Mouse (Mus musculus) embryonic facial prominence, embryonic 10.5 days (tissue): ENCODE measurements around the gene Gdf7. TPM values are rescaled to one million over a fixed set of nuclear protein-coding genes. Genes with fewer than 3 reads are reported as not detected.

Experiments used
- DNase-seq: peaks from one replicate; pipeline ENCODE4 v3.0.0-alpha.2; 2017; ENCODE audit warnings: low spot score
- H3K27ac ChIP-seq: fragments of 300-500 bp; sonication (generic); replicated peaks from 2 replicates; pipeline ENCODE4 v1.5.1; 2016; ENCODE audit warnings: mild to moderate bottlenecking
- H3K27me3 ChIP-seq: fragments of 300-500 bp; sonication (generic); replicated peaks from 2 replicates; pipeline ENCODE4 v1.6.1; 2016; ENCODE audit warnings: low read depth, mild to moderate bottlenecking; ENCODE audit not compliant: poor library complexity, severe bottlenecking
- H3K36me3 ChIP-seq: fragments of 300-500 bp; sonication (generic); replicated peaks from 2 replicates; pipeline ENCODE4 v1.6.1; 2016; ENCODE audit warnings: mild to moderate bottlenecking, moderate library complexity
- H3K4me1 ChIP-seq: fragments of 300-500 bp; sonication (generic); 2 replicates; pipeline ENCODE4 v1.6.1; 2016
- H3K4me3 ChIP-seq: fragments of 300-500 bp; sonication (generic); 2 replicates; pipeline ENCODE4 v1.5.1; 2016; ENCODE audit warnings: mild to moderate bottlenecking, moderate library complexity
- H3K9me3 ChIP-seq: fragments of 300-500 bp; sonication (generic); 2 replicates; pipeline ENCODE4 v1.6.1; 2016; ENCODE audit warnings: mild to moderate bottlenecking
- WGBS: fragments of 180-500 bp; shearing (Covaris S2); methylation state at CpG from one replicate; pipeline ENCODE4 v1.1.7; 2016; 5-methylcytosine and 5-hydroxymethylcytosine counted together
- polyA plus RNA-seq: library from polyadenylated mRNA; unstranded; fragments of >200 nt; fragmentation: Nextera tagmentation; extraction: Ambion mirVana; gene quantifications from 2 replicates; pipeline ENCODE4 v1.2.1, GENCODE M21; 2016

Gene Gdf7
- polyA plus RNA-seq, 1 experiment from 2014 or later = 0.17 TPM

GRCm38 (mm10) chr12:8325245-8325942, 23.6 kb upstream of the Gdf7 start:
- no peak for DNase-seq
- 91% methylated on average over 13 of the region's 13 CpGs for WGBS
- peaks cover 52% of the 10 kb centered on the region for H3K36me3 ChIP-seq
- peaks cover 18% of the 10 kb centered on the region for H3K4me1 ChIP-seq
- no peaks in the 10 kb centered on the region for H3K9me3 ChIP-seq
- H3K27me3 ChIP-seq = no peaks in the 10 kb centered on the region
- no peak overlapping the region for H3K4me3 ChIP-seq
- no peak overlapping the region for H3K27ac ChIP-seq

- Histone ChIP-seq H3K4me1 (peaks cover 18% of the 10 kb centered on the region), H3K4me3 (no peak overlapping the region), H3K36me3 (peaks cover 51% of the 10 kb centered on the region), H3K9me3 (no peaks in the 10 kb centered on the region), H3K27ac (no peak overlapping the region), H3K27me3 (no peaks in the 10 kb centered on the region)
- WGBS = 91% methylated on average over 10 of the region's 10 CpGs
- DNase-seq = no peak
Observed at GRCm38 (mm10) chr12:8324086-8324485, 22.3 kb upstream of the Gdf7 start.

GRCm38 (mm10) chr12:8321506-8321905, 19.8 kb upstream of the Gdf7 start:
- Histone ChIP-seq H3K27ac (no peak overlapping the region), H3K9me3 (no peaks in the 10 kb centered on the region), H3K27me3 (no peaks in the 10 kb centered on the region), H3K4me3 (no peak overlapping the region), H3K36me3 (peaks cover 61% of the 10 kb centered on the region), H3K4me1 (peaks cover 8% of the 10 kb centered on the region)
- no peak for DNase-seq
- WGBS = 92% methylated on average over 10 of the region's 10 CpGs

- Histone ChIP-seq H3K36me3 (peaks cover 61% of the 10 kb centered on the region), H3K4me1 (peaks cover 11% of the 10 kb centered on the region)
- 49% methylated on average over 5 of the region's 5 CpGs for WGBS
Observed at GRCm38 (mm10) chr12:8320084-8320713, 18.4 kb upstream of the Gdf7 start.

GRCm38 (mm10) chr12:8316541-8316940, 14.8 kb upstream of the Gdf7 start:
- peaks cover 44% of the 10 kb centered on the region for H3K36me3 ChIP-seq

More at GRCm38 (mm10) chr12:8320084-8320713, 18.4 kb upstream of the Gdf7 start:
- Histone ChIP-seq H3K9me3 (no peaks in the 10 kb centered on the region), H3K27me3 (no peaks in the 10 kb centered on the region), H3K4me3 (no peak overlapping the region), H3K27ac (no peak overlapping the region)
- peak; percentile 85 for DNase-seq

GRCm38 (mm10) chr12:8313773-8314172, 12.0 kb upstream of the Gdf7 start:
- no peaks in the 10 kb centered on the region for H3K9me3 ChIP-seq
- peak overlapping the region; percentile 81 for H3K27ac ChIP-seq
- DNase-seq = no peak
- peak overlapping the region; percentile 69 for H3K4me3 ChIP-seq
- 22% methylated on average over 12 of the region's 12 CpGs for WGBS
- H3K36me3 ChIP-seq = peaks cover 19% of the 10 kb centered on the region
- peaks cover 28% of the 10 kb centered on the region for H3K4me1 ChIP-seq
- peaks cover 52% of the 10 kb centered on the region for H3K27me3 ChIP-seq

More at GRCm38 (mm10) chr12:8316541-8316940, 14.8 kb upstream of the Gdf7 start:
- Histone ChIP-seq H3K4me1 (peaks cover 21% of the 10 kb centered on the region), H3K27me3 (peaks cover 26% of the 10 kb centered on the region), H3K27ac (no peak overlapping the region), H3K9me3 (no peaks in the 10 kb centered on the region), H3K4me3 (no peak overlapping the region)
- DNase-seq = no peak
- 94% methylated on average over 5 of the region's 5 CpGs for WGBS

- H3K4me3 ChIP-seq = peak within 1 kb of the TSS; percentile 69
- H3K36me3 ChIP-seq = peaks cover 14% of the 10 kb centered on the region
- peaks cover 52% of the 10 kb centered on the region for H3K27me3 ChIP-seq
- WGBS = under 1% methylated on average over 38 of the region's 38 CpGs
- H3K27ac ChIP-seq = peak within 1 kb of the TSS; percentile 81
- DNase-seq = peak; percentile 94
- peaks cover 28% of the 10 kb centered on the region for H3K4me1 ChIP-seq
- no peaks in the 10 kb centered on the region for H3K9me3 ChIP-seq
Observed at GRCm38 (mm10) chr12:8313270-8313771, 11.6 kb upstream of the Gdf7 start, which contains the start of gene Hs1bp3. Gene Hs1bp3 (plus strand): TSS chr12:8313432.

GRCm38 (mm10) chr12:8312266-8312665, 10.5 kb upstream of the Gdf7 start:
- H3K36me3 ChIP-seq = 0 out of 2 replicates have a peak, but pooled peaks cover 5% of the 10 kb centered on the region
- peaks cover 28% of the 10 kb centered on the region for H3K4me1 ChIP-seq
- no peaks in the 10 kb centered on the region for H3K9me3 ChIP-seq
- no peak overlapping the region for H3K27ac ChIP-seq
- WGBS = 80% methylated on average over 4 of the region's 4 CpGs
- peaks cover 52% of the 10 kb centered on the region for H3K27me3 ChIP-seq
- no peak overlapping the region for H3K4me3 ChIP-seq
- no peak for DNase-seq

GRCm38 (mm10) chr12:8310992-8311391, 9.2 kb upstream of the Gdf7 start:
- Histone ChIP-seq H3K36me3 (no peaks in the 10 kb centered on the region), H3K27ac (no peak overlapping the region), H3K27me3 (peaks cover 58% of the 10 kb centered on the region), H3K4me3 (no peak overlapping the region), H3K4me1 (peaks cover 33% of the 10 kb centered on the region), H3K9me3 (no peaks in the 10 kb centered on the region)
- no peak for DNase-seq
- 40% methylated on average over 17 of the region's 17 CpGs for WGBS

GRCm38 (mm10) chr12:8306910-8307309, 5.2 kb upstream of the Gdf7 start:
- no peak for DNase-seq
- peaks cover 76% of the 10 kb centered on the region for H3K27me3 ChIP-seq
- no peaks in the 10 kb centered on the region for H3K36me3 ChIP-seq
- WGBS = 60% methylated on average over 1 of the region's 1 CpGs
- no peak overlapping the region for H3K4me3 ChIP-seq
- H3K27ac ChIP-seq = no peak overlapping the region
- peaks cover 23% of the 10 kb centered on the region for H3K4me1 ChIP-seq
- H3K9me3 ChIP-seq = no peaks in the 10 kb centered on the region

- Histone ChIP-seq H3K27me3 (peaks cover 76% of the 10 kb centered on the region), H3K9me3 (no peaks in the 10 kb centered on the region), H3K4me3 (no peak overlapping the region), H3K27ac (no peak overlapping the region), H3K4me1 (peaks cover 27% of the 10 kb centered on the region), H3K36me3 (no peaks in the 10 kb centered on the region)
- DNase-seq = peak; percentile 77
- WGBS = 6% methylated on average over 5 of the region's 5 CpGs
Observed at GRCm38 (mm10) chr12:8306432-8306831, 4.7 kb upstream of the Gdf7 start.

GRCm38 (mm10) chr12:8305258-8305657, 3.5 kb upstream of the Gdf7 start:
- no peak for DNase-seq
- Histone ChIP-seq H3K4me1 (peaks cover 33% of the 10 kb centered on the region), H3K4me3 (no peak overlapping the region), H3K36me3 (no peaks in the 10 kb centered on the region), H3K27me3 (peaks cover 76% of the 10 kb centered on the region), H3K9me3 (no peaks in the 10 kb centered on the region), H3K27ac (no peak overlapping the region)
- 35% methylated on average over 2 of the region's 2 CpGs for WGBS
